Mouse (Mus musculus) adrenal gland, adult (tissue): ENCODE results near the gene Tmc1.

Source experiments
- DNase-seq, 2 experiments: peaks; one replicate each; pipeline ENCODE4 v3.0.0; 2022 to 2023; ENCODE audit warnings: low spot score in 1 of 2; ENCODE audit not compliant: inconsistent age in 2 of 2

Gene Tmc1

GRCm38 (mm10) chr19:20953874-20954273 lies at the start of gene Tmc1:
Gene Tmc1 (minus strand): TSS chr19:20954202.
- no peak for DNase-seq

GRCm38 (mm10) chr19:21001552-21001951 lies 47.5 kb upstream of the Tmc1 start:
- no peak for DNase-seq

- no peak for DNase-seq
Observed at GRCm38 (mm10) chr19:20979244-20979643, 25.2 kb upstream of the Tmc1 start.

GRCm38 (mm10) chr19:20978148-20978547 lies 24.1 kb upstream of the Tmc1 start:
- no peak for DNase-seq

GRCm38 (mm10) chr19:20971926-20972325 lies 17.9 kb upstream of the Tmc1 start:
- DNase-seq = no peak

- no peak for DNase-seq
Observed at GRCm38 (mm10) chr19:20954815-20955214, 813 bp upstream of the Tmc1 start.

GRCm38 (mm10) chr19:20944446-20944845 lies 9.6 kb downstream of the Tmc1 start:
- DNase-seq = peak; percentile 4 to 65

- no peak for DNase-seq
Observed at GRCm38 (mm10) chr19:20924282-20924681, 29.7 kb downstream of the Tmc1 start.

- DNase-seq = no peak
Observed at GRCm38 (mm10) chr19:20923336-20924211, 30.4 kb downstream of the Tmc1 start.

GRCm38 (mm10) chr19:20918241-20918640 lies 35.8 kb downstream of the Tmc1 start:
- DNase-seq = no peak

GRCm38 (mm10) chr19:20915151-20915550 lies 38.9 kb downstream of the Tmc1 start:
- no peak for DNase-seq

GRCm38 (mm10) chr19:20910356-20910755 lies 43.6 kb downstream of the Tmc1 start:
- DNase-seq = no peak

GRCm38 (mm10) chr19:20881205-20881604 lies 72.8 kb downstream of the Tmc1 start:
- DNase-seq = no peak

- no peak for DNase-seq
Observed at GRCm38 (mm10) chr19:20875881-20876280, 78.1 kb downstream of the Tmc1 start.

- DNase-seq = peak; percentile 17 to 62
Observed at GRCm38 (mm10) chr19:20861779-20862178, 92.2 kb downstream of the Tmc1 start.

- peak in 1 of 2 experiments; percentile 22 for DNase-seq
Observed at GRCm38 (mm10) chr19:20860270-20860669, 93.7 kb downstream of the Tmc1 start.

GRCm38 (mm10) chr19:20857819-20858218 lies 96.2 kb downstream of the Tmc1 start:
- DNase-seq = no peak

GRCm38 (mm10) chr19:20848906-20849305 lies 105.1 kb downstream of the Tmc1 start:
- DNase-seq = peak in 1 of 2 experiments; percentile 30

GRCm38 (mm10) chr19:20847476-20848073 lies 106.4 kb downstream of the Tmc1 start:
- DNase-seq = no peak

GRCm38 (mm10) chr19:20837422-20837821 lies 116.6 kb downstream of the Tmc1 start:
- no peak for DNase-seq

- DNase-seq = no peak
Observed at GRCm38 (mm10) chr19:20836055-20836845, 117.8 kb downstream of the Tmc1 start.

GRCm38 (mm10) chr19:20834895-20835294 lies 119.1 kb downstream of the Tmc1 start:
- DNase-seq = no peak
